ENCODE assay signal across 8 mouse cellular contexts in the genomic region with DNA sequence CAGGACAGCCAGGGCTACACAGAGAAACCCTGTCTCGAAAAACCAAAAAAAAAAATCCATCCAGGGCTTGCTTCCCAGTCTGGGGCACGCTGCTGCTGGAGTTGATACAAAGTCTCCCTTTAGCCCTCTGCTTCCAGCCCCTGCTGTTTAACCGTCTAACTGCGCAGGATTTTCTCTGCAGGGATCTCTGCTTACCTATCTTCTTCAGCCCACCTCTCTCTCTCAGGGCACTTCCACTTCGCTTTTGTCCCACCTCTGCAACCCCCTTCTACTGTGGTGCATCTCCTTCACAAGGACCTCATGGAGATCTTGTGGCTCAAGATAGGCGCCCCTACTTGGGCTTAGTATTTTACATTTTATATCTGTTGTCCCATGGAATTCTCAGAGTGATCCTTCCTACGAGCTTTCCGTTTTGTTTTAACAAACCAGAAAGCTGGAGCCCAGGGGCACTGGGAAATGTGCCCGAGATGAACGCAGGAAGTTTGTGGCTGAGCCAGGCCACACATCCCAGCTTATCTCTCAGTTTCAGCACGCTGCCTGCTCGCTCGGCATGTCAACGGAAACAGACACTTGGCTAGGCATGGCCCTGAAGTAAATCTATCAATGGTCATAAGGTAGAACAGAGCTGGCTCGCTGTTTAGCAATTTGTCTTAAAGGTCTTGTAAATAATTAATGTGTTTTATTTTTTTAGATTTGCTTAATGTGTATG. TPM values are rescaled to one million over a fixed set of nuclear protein-coding genes. Genes with fewer than 3 reads are reported as not detected.
DNase-seq lines count a peak whose midpoint lies in the region; ATAC-seq lines count a peak whose summit lies in the region.

No protein-coding gene starts in this region.

- peak; percentile 47 to 51 for DNase-seq in cerebellum, postnatal 10 days
- DNase-seq in cerebellum, adult 9-11 months = no peak
- DNase-seq in ovary, postnatal 36 days (ENCODE audit: low spot score) = peak; percentile 25
- DNase-seq in ovary, postnatal 14 days (ENCODE audit: low spot score) = no peak
- DNase-seq in heart, postnatal 4 days = peak; percentile 60
- no peak for DNase-seq in embryo, embryonic 10.5 days (ENCODE audit: low spot score)

- peak; percentile 89 for ATAC-seq in megakaryocyte progenitor cell, adult 5-6 weeks (replicated peaks; ENCODE audit: poor library complexity)
- no peak for ATAC-seq in CD4-positive, CD25-positive, alpha-beta regulatory T cell, adult 4 months

RNA-seq across cellular contexts. Expression of gene Map7, which starts 12.8 kb away (rescaled TPM):
- 1 to 10 TPM; 9.1 to 9.7 TPM for total RNA-seq in heart, postnatal 4 days (2021)
- 11.6 and 12.5 TPM in 2 replicates for total RNA-seq in megakaryocyte progenitor cell, adult 5-6 weeks (2015)
- total RNA-seq in megakaryocyte progenitor cell, adult 5-6 weeks (2017) = 20.1 and 41.9 TPM in 2 replicates
- polyA plus RNA-seq in CD4-positive, CD25-positive, alpha-beta regulatory T cell, adult 4 months (2017; shearing (Covaris generic)) = 1 to 10 TPM; 5.0 to 5.9 TPM

Comparison
In these comparisons a context has a peak if more than half of its experiments do, and no peak if none do; other contexts are left out.
1. DNase-seq: peak in cerebellum, postnatal 10 days (2 of 2), ovary, postnatal 36 days (single experiment) and heart, postnatal 4 days (single experiment); none in cerebellum, adult 9-11 months (single experiment), ovary, postnatal 14 days (single experiment) and embryo, embryonic 10.5 days (single experiment).